Comparison of ENCODE assay signal across 8 mouse cellular contexts in genomic region chr13:23449235-23450095, GRCm38 (mm10). TPM values are rescaled to one million over a fixed set of nuclear protein-coding genes. Genes with fewer than 3 reads are reported as not detected.
DNase-seq lines count a peak whose midpoint lies in the region; ATAC-seq and TF ChIP-seq lines count a peak whose summit lies in the region.

No protein-coding gene starts in this region.

- peak overlapping the region; percentile 65 for H3K9ac ChIP-seq in forebrain, embryonic 11.5 days (ENCODE audit: low read length)
- H3K9ac ChIP-seq in hindbrain, embryonic 13.5 days: peak overlapping the region; percentile 69
- peak overlapping the region; percentile 65 for H3K9ac ChIP-seq in liver, embryonic 11.5 days (ENCODE audit: low read depth, low read length)

- no peak for TF ChIP-seq POLR2A in bone marrow macrophage, adult 2 months (IDR thresholded peaks at IDR 0.05; ENCODE audit: borderline replicate concordance, low read depth, low read length)
- TF ChIP-seq POLR2A in myocyte (IDR thresholded peaks at IDR 0.05; ENCODE audit: insufficient read length, low read depth): no peak

- 0 out of 2 replicates have a peak overlapping the region, but pooled peaks have one; percentile 8 for H3K27ac ChIP-seq in bone marrow macrophage, adult 2 months (ENCODE audit: insufficient read depth, low read depth, low read length)
- no peak overlapping the region for H3K27ac ChIP-seq in forebrain, embryonic 11.5 days (ENCODE audit: low read depth, low read length)
- H3K27ac ChIP-seq in hindbrain, embryonic 13.5 days: no peak overlapping the region
- H3K27ac ChIP-seq in liver, embryonic 11.5 days (ENCODE audit: low read depth, low read length): peak overlapping the region; percentile 80

- peaks cover 4% of the 10 kb centered on the region for H3K4me1 ChIP-seq in bone marrow macrophage, adult 2 months (ENCODE audit: control insufficient read depth, insufficient read depth, low read length)
- peaks cover 1% of the 10 kb centered on the region for H3K4me1 ChIP-seq in forebrain, embryonic 11.5 days (replicated peaks; ENCODE audit: control insufficient read depth, insufficient read depth, low read length)
- H3K4me1 ChIP-seq in hindbrain, embryonic 13.5 days (replicated peaks): peaks cover 10% of the 10 kb centered on the region
- H3K4me1 ChIP-seq in liver, embryonic 11.5 days (replicated peaks; ENCODE audit: control insufficient read depth, insufficient read depth, low read length): peaks cover 9% of the 10 kb centered on the region; the same call in 1 of the 2 replicates

- no peak for TF ChIP-seq CTCF in bone marrow macrophage, adult 2 months (IDR thresholded peaks at IDR 0.05; ENCODE audit: low read depth, low read length)

- H3K4me3 ChIP-seq in bone marrow macrophage, adult 2 months (ENCODE audit: insufficient read depth, low read length): peak overlapping the region; percentile 58
- peak overlapping the region; percentile 59 for H3K4me3 ChIP-seq in forebrain, embryonic 11.5 days (ENCODE audit: low read depth, low read length)
- H3K4me3 ChIP-seq in hindbrain, embryonic 13.5 days: peak overlapping the region; percentile 47
- H3K4me3 ChIP-seq in liver, embryonic 11.5 days (ENCODE audit: low read depth, low read length): peak overlapping the region; percentile 55
- peak overlapping the region; percentile 39 for H3K4me3 ChIP-seq in myocyte

- no peaks in the 10 kb centered on the region for H3K27me3 ChIP-seq in forebrain, embryonic 11.5 days (ENCODE audit: control insufficient read depth, insufficient read depth, low read length)
- H3K27me3 ChIP-seq in hindbrain, embryonic 13.5 days: no peaks in the 10 kb centered on the region
- H3K27me3 ChIP-seq in liver, embryonic 11.5 days (replicated peaks; ENCODE audit: control insufficient read depth, insufficient read depth, low read length): no peaks in the 10 kb centered on the region
- H3K27me3 ChIP-seq in myocyte (ENCODE audit: control insufficient read depth, insufficient read depth, insufficient read length): no peaks in the 10 kb centered on the region

- under 1% methylated on average over 24 of the region's 24 CpGs for WGBS in forebrain, embryonic 11.5 days
- under 1% methylated on average over 24 of the region's 24 CpGs for WGBS in hindbrain, embryonic 13.5 days
- WGBS in liver, embryonic 11.5 days: under 1% methylated on average over 24 of the region's 24 CpGs

- H3K79me2 ChIP-seq in myocyte (ENCODE audit: control insufficient read depth, insufficient read depth): no peaks in the 10 kb centered on the region

- peak overlapping the region; percentile 58 for H3K4me2 ChIP-seq in forebrain, embryonic 11.5 days (ENCODE audit: low read depth, low read length, severe bottlenecking)
- H3K4me2 ChIP-seq in hindbrain, embryonic 13.5 days: peak overlapping the region; percentile 66
- H3K4me2 ChIP-seq in liver, embryonic 11.5 days: peak overlapping the region; percentile 78
- H3K4me2 ChIP-seq in myocyte (ENCODE audit: low read depth): peak overlapping the region; percentile 84

- intact Hi-C loops in heart, postnatal 25 days (cut with DNase I): loop anchor here (1.0 to 10.0 kb wide), 3 partner anchors 13 to 1505 kb away; partner anchors contain the start of gene Zfp184

- peak; percentile 24; the same call in 1 of the 2 replicates for ATAC-seq in forebrain, embryonic 11.5 days (replicated peaks; ENCODE audit: low FRiP score)
- ATAC-seq in hindbrain, embryonic 13.5 days (ENCODE audit: low FRiP score): no peak
- peak; percentile 32 for ATAC-seq in liver, embryonic 11.5 days (replicated peaks; ENCODE audit: low FRiP score)

- no peaks in the 10 kb centered on the region for H3K36me3 ChIP-seq in forebrain, embryonic 11.5 days (ENCODE audit: control insufficient read depth, insufficient read depth, low read length)
- no peaks in the 10 kb centered on the region for H3K36me3 ChIP-seq in hindbrain, embryonic 13.5 days
- no peaks in the 10 kb centered on the region for H3K36me3 ChIP-seq in liver, embryonic 11.5 days (ENCODE audit: control insufficient read depth, insufficient read depth, low read length)
- no peaks in the 10 kb centered on the region for H3K36me3 ChIP-seq in myocyte (ENCODE audit: control insufficient read depth, insufficient read depth)

- H3ac ChIP-seq in myocyte (ENCODE audit: control insufficient read depth, insufficient read length): no peak overlapping the region

- peak; percentile 96 for DNase-seq in heart, adult 11 months
- DNase-seq in heart, postnatal 25 days (ENCODE audit: low spot score): no peak
- DNase-seq in forebrain, embryonic 11.5 days (ENCODE audit: low spot score): peak; percentile 87
- DNase-seq in liver, embryonic 11.5 days (ENCODE audit: low spot score): peak; percentile 84
- peak; percentile 67 for DNase-seq in thymus, postnatal 0 days (ENCODE audit: low spot score)

- H3K9me3 ChIP-seq in forebrain, embryonic 11.5 days (ENCODE audit: control insufficient read depth, low read length): no peaks in the 10 kb centered on the region
- no peaks in the 10 kb centered on the region for H3K9me3 ChIP-seq in hindbrain, embryonic 13.5 days
- no peaks in the 10 kb centered on the region for H3K9me3 ChIP-seq in liver, embryonic 11.5 days (ENCODE audit: control insufficient read depth, low read length)

TF ChIP-seq in myocyte, 11 proteins besides CTCF, POLR2A, EP300 and RAD21:
- no peak for TF ChIP-seq TCF12 (IDR thresholded peaks at IDR 0.05; ENCODE audit: insufficient read depth, poor library complexity, severe bottlenecking)
- TF ChIP-seq POLR2AphosphoS2 (IDR thresholded peaks at IDR 0.05; ENCODE audit: insufficient read length, low read depth): no peak

RNA-seq across cellular contexts. Expression of gene Btn1a1, which starts 16.2 kb away (rescaled TPM):
- total RNA-seq in heart, postnatal 25 days (2021): not detected
- polyA plus RNA-seq in bone marrow macrophage, adult 2 months (2012; ENCODE audit: insufficient read depth, insufficient read length, missing spikeins): not detected in 2 replicates
- 0.17 and 0.19 TPM in 2 replicates for polyA plus RNA-seq in forebrain, embryonic 11.5 days (2014; fragmentation: Nextera tagmentation; extraction: Ambion mirVana)
- 0.06 TPM in 1 of 2 replicates, not detected in the other for polyA plus RNA-seq in hindbrain, embryonic 13.5 days (2015; fragmentation: Nextera tagmentation; extraction: Ambion mirVana)
- 1.8 and 2.2 TPM in 2 replicates for polyA plus RNA-seq in liver, embryonic 11.5 days (2014; fragmentation: Nextera tagmentation; extraction: Ambion mirVana)
- polyA plus RNA-seq in myocyte (2012; fragmentation: generic; extraction: Trizol): 0.02 TPM
- 0.17 and 0.27 TPM in 2 replicates for polyA plus RNA-seq in thymus, postnatal 0 days (2015; fragmentation: Nextera tagmentation; extraction: Ambion mirVana)

RNA-seq across cellular contexts. Expression of gene Abt1, which starts 25.8 kb away (rescaled TPM):
- total RNA-seq in heart, postnatal 25 days (2021): 1 to 10 TPM; 3.9 to 4.4 TPM
- 4.8 and 4.9 TPM in 2 replicates for polyA plus RNA-seq in bone marrow macrophage, adult 2 months (2012; ENCODE audit: insufficient read depth, insufficient read length, missing spikeins)
- polyA plus RNA-seq in forebrain, embryonic 11.5 days (2014; fragmentation: Nextera tagmentation; extraction: Ambion mirVana): 13.0 and 13.5 TPM in 2 replicates
- polyA plus RNA-seq in hindbrain, embryonic 13.5 days (2015; fragmentation: Nextera tagmentation; extraction: Ambion mirVana): 9.9 and 10.2 TPM in 2 replicates
- 13.1 and 13.4 TPM in 2 replicates for polyA plus RNA-seq in liver, embryonic 11.5 days (2014; fragmentation: Nextera tagmentation; extraction: Ambion mirVana)
- polyA plus RNA-seq in myocyte (2012; fragmentation: generic; extraction: Trizol): 7.4 TPM
- polyA plus RNA-seq in thymus, postnatal 0 days (2015; fragmentation: Nextera tagmentation; extraction: Ambion mirVana): 13.8 and 15.1 TPM in 2 replicates

RNA-seq across cellular contexts. Expression of gene Btn2a2, which starts 39.2 kb away (rescaled TPM):
- not detected for total RNA-seq in heart, postnatal 25 days (2021)
- polyA plus RNA-seq in bone marrow macrophage, adult 2 months (2012; ENCODE audit: insufficient read depth, insufficient read length, missing spikeins): not detected in 2 replicates
- 0.48 and 0.59 TPM in 2 replicates for polyA plus RNA-seq in forebrain, embryonic 11.5 days (2014; fragmentation: Nextera tagmentation; extraction: Ambion mirVana)
- polyA plus RNA-seq in hindbrain, embryonic 13.5 days (2015; fragmentation: Nextera tagmentation; extraction: Ambion mirVana): 0.12 TPM in 1 of 2 replicates, not detected in the other
- 0.08 and 0.32 TPM in 2 replicates for polyA plus RNA-seq in liver, embryonic 11.5 days (2014; fragmentation: Nextera tagmentation; extraction: Ambion mirVana)
- polyA plus RNA-seq in myocyte (2012; fragmentation: generic; extraction: Trizol): 0.20 TPM
- 0.65 and 0.85 TPM in 2 replicates for polyA plus RNA-seq in thymus, postnatal 0 days (2015; fragmentation: Nextera tagmentation; extraction: Ambion mirVana)

Comparison
In these comparisons a context has a peak if more than half of its experiments do, and no peak if none do; other contexts are left out.
1. H3K27ac ChIP-seq: peak in bone marrow macrophage, adult 2 months (single experiment) and liver, embryonic 11.5 days (single experiment); none in forebrain, embryonic 11.5 days (single experiment) and hindbrain, embryonic 13.5 days (single experiment).
2. Peak in every context shown above with its lines, with median percentiles within 50 percentile points of each other: H3K4me3 ChIP-seq, H3K4me2 ChIP-seq and H3K9ac ChIP-seq.